Mouse (Mus musculus): Measurements from ENCODE around the gene Ccdc160.

The Ccdc160 gene

DNA sequence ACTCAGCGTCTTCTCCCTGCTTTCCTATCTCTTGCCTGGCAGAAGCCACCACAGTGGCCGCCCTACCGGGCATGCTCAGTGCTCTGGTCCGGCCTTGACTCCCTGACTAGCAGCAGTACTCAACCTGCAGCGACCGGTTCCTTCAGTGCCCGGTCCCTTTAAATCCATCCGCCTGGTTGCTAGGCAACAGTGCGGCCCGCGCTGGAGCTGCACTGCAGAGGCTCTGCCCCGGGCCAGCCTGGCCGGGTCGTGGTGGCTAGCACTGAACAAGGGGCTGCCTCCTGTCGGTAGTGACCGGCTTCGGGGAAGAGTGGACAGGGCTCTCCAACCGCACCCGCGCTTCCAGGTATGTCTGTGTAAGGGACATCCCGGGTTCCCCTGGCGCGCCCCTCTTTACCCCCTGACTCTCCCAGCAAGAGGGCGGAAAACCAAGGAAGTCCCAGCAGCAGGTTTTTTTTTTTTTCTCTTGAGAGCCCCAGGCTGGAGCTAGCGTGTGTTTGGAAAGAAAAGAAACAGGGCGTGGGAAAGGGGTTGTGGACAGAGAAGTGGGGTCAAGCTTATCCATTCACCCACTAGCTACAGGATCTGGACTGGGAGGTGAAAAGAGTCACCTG lies at the start of gene Ccdc160:
Gene Ccdc160, plus strand, starts transcription at position 221 of the 614 bp plus-strand sequence.
- DNase-seq (ENCODE audit: low read depth, low spot score) = peak; percentile 88

DNA sequence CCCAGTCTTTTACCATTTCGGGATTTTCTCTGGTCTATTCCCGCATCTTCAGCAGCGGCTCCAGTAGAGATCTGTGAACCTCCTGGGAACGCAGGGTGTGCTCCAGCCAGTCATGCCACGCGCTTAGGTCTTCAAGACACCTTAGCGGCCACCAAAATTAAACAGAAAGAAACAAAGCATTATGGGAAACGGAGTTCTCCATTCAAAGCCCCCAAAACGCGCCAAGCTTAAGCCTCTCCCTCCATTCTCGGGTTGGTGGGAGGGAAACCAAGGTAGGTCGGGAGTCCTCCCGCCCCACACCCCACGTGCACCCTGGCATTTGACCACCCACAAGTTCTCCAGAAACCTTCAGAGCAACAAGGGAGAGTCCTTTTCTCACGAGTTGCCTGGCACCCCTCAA lies 47.2 kb upstream of the Ccdc160 start:
- no peak for DNase-seq (ENCODE audit: low read depth, low spot score)

DNA sequence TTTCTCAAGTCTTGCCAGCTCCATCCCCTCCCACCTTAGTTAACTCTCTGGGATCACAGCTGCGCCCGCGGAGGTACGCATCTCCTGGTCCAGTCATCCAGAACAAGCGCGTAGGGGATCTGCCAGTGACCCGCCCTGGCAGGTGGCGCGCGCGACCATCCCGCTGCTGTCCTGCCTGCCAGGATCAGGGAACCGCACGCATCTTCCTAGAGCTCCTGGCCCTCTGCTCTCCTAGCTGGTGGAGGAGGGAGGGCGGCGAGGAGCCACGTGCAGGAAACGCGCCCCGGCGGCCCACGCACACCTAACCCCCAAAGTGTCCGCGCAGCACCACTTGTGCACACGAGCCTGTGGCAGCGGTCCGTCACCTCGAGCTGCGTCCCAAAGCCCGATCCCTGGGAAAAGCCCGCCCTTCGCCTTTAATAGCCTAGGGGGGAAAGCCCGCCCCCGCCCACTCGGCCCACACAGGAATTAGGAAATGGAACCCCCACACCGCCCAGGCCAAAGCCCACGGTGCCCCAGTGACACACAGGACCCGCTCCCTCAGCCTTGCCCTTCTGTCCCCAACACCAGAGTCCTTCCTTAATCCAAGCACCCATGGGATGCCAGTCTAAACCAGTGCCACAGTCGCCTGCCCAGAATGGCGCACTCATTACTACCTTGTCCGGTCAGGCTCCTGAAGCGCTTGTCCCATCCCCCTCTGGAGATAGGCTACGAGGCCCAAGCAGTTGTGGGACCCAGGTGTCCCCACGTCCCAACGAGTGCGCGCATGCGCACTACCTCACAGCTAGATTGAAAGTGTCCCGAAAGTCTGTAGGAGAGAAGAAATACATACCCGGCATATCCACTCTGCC lies 46.6 kb upstream of the Ccdc160 start:
- DNase-seq (ENCODE audit: low read depth, low spot score) = no peak

DNA sequence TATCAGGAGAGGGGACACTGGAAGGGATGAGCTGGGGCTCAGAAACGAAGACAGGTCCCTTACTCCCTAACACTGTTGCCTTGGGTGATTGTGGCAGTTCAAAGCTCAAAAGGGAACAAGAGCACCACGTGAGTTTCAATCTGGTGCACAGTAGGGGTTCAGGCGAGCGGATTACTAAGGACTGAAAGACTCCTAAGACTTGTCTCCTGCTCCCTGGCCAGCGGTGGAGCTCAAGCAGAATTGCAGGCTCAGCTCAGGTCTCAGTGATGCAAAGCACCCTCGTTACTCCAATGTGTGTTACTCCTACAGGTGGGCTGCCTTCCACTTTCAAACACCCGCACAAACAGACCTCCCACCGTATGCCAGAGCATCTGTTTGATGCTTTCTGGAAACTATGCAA lies 45.5 kb upstream of the Ccdc160 start:
- no peak for DNase-seq (ENCODE audit: low read depth, low spot score)

DNA sequence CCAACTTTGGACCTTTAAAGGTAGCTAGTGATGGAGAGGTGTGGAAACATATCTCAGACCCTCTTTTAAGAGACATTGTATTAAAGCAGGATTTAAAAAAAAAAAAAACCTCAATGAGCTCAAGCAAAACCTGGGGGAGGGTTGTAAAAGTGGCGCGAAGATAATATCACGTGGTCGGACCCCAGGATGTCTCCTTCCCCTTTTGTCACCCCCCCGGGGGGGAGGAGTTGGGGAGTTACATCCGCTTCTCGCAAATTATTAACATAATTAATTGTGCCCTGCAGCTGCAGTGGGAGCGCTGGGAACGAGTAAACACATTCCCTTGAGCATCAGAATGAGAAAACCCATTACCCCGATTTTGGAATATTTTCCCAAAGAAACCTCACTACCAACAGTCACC lies 45.1 kb upstream of the Ccdc160 start:
- DNase-seq (ENCODE audit: low read depth, low spot score) = no peak

DNA sequence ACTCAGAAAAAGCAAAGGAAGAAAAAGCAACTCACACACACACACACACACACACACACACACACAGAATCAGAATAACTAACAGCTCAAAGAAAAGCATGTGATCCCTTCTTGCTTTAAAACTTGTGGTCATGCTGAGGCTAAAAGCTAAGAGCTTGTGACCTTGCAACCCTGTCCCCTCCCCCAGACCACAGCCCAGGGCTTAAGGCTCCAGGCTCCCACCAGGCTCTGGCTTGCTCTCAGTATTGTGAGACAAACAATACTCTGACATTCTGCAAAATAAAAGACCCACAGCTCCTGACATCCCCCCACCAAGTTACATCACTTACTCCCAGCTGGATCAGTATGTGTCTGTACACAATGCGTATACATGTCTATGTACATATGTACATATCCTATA lies 44.2 kb upstream of the Ccdc160 start:
- no peak for DNase-seq (ENCODE audit: low read depth, low spot score)

DNA sequence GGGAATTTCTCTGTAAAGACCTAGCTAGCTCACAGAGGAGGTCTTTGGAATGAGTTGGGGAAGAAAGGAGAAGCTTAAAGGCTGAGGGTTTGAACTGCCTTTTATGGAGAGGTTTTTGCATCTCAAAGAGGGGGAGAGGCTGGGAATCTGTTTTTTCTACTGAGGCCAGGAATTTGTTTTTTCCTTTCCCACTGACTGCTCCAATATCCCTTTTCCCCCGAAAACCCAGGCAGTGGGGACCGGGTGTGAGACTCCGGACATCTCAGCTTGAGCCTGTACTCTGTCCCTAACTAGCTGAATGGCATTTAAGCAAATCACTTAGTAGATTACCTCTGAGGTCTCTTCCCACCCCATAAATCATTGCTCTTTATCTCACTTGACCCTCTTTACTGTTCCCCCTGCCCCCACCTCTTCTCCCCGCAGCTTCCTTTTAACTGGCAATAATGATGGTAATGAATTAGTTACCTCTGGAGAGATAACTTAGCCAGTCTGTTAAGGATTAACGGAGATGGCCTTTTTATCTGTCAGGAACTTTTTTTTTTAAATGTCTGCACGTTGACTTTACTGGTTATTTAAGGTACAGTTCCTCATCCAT lies 37.4 kb upstream of the Ccdc160 start:
- no peak for DNase-seq (ENCODE audit: low read depth, low spot score)

DNA sequence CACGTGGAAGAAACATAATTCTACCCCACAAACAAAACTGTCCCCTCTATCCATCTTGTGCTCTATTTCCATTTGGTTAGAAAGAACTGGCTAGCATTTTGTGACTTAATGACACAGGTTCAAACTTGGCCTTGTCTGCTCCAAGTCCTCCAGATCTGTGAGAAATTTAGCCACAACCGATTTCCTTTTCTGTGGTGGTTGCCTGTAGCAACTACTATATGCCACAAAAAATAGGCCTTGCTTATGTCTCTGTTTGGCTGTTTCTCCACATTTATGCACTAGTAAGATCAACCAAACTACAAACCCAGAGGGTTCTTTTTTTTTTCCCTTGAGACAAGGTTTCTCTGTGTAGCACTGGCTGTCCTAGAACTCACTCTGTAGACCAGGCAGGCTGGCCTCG lies 33.8 kb upstream of the Ccdc160 start:
- DNase-seq (ENCODE audit: low read depth, low spot score) = no peak

DNA sequence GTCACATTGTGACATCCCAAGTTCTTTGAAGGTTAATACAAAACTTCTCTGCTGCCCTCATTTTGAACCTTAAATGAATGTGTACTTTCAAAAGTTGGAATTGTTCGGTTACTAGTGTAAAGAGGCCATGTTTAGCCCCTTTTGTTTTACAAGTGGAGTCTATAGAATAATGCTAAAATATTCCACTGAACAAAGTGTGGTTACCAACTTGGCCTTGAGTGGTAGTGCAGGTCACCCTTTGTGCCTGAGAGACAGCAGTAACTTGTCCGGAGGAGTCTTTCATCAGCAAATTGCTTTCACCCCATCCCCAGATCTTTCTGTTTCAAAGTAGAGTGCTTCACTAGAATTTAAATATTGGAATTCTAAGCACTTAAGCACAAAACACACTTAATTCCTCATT lies 31.8 kb upstream of the Ccdc160 start:
- no peak for DNase-seq (ENCODE audit: low read depth, low spot score)

DNA sequence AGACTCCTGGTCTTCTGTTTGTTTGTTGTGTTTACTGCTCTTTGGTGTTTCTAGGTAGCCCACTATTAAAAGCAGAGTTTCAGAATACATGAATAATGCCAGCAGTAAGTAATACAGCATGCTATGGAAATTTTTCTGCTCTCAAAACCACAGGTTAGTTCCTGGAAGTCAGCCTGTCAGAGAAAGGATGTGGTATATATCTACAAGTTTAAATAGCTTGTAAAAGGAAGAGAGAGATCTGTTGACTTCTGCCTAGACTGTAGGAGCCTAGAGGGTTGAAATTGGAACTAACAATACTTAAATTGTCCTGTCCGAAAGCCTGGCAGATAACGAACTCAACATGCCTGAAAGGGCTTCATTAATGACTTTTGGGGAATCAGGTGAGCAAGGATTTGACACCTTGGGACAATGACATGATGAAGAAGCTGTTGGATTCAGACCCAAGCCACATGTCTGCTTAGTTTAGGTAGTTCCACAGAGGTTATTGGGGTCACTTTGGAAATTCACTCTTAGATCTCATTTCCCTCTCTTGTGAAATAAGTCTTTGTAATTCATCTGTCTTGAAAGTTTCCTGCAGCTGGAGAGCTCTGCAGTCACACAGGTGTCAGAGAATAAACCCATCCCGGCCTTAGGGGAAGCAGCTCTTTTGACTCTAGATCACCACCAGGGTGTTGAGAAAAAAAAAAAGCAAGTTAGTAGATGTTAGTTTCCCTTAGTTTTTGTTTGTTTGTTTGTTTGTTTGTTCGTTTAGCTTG lies 30.6 kb upstream of the Ccdc160 start:
- DNase-seq (ENCODE audit: low read depth, low spot score) = no peak

DNA sequence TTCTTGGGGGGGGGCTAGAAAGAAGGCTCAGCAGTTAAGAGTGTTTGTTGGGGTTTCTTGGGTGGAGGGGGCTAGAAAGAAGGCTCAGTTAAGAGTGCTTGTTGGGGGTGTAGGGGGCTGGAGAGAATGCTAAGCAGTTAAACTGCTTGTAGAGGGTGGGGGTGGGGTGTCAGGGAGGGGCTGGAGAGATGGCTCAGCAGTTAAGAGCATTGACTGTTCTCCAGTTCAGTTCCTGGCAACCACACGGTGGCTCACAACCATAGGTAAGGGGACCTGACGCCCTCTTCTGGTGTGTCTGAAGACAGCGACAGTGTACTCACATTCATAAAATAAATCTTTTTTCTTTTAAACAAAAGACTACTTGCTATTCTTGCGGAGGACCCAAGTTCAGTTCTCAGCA lies 28.8 kb upstream of the Ccdc160 start:
- DNase-seq (ENCODE audit: low read depth, low spot score) = no peak

DNA sequence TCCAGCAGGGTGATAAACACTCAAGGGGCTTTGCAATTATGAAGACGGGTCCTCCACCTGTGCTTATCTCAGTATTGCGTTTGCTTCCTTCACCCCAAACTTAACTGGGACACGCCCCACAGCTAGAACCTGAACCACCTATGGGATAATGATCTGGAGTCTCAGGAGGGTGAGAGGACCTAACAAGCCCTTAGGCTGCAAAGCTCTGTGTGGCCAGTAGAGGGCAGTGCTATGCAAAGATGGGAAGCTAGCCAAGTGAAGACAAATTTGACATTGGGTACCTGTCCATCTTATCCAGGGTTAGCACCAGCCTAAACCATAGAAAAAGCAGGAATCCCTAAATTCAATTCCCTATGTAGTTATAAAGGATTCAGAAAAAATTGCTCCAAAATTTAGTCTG lies 15.0 kb upstream of the Ccdc160 start:
- peak; percentile 34 for DNase-seq (ENCODE audit: low read depth, low spot score)

DNA sequence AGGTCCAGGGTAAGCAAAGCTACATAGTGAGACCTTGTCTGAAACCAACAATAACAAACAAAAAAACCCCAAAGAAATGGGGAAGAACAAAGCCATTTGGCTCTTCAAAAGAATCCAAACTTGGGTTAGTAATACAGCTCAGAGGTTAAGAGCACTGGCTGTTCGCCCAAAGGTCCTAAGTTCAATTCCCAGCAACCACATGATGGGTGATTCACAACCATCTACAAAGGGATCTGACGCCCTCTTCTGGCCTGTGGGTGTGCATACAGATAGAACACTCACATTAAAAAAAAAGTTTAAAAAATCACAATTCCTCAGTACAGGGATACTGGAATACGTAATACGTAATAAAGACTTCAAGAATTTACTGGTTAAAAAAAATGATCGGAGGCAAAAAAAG lies 13.3 kb upstream of the Ccdc160 start:
- DNase-seq (ENCODE audit: low read depth, low spot score) = no peak

DNA sequence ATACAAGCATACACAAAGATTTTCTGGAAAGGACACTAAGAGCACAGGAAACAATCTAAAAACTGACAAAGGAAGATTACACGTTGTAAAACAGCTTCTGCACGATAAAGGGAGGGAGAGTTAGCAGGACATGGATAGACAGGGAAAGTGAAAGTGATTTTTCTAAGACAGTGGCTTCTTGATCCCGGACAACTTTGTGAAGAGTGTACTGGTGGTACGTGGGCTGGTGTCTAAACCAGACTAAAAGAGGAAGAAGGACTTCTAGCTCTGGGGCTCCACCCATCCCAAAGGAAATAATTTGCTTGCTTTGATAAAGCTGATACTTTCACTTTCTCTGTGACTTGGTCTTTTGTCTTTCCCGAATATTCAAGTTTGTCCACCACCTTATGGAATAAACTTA lies 7.1 kb upstream of the Ccdc160 start:
- no peak for DNase-seq (ENCODE audit: low read depth, low spot score)

DNA sequence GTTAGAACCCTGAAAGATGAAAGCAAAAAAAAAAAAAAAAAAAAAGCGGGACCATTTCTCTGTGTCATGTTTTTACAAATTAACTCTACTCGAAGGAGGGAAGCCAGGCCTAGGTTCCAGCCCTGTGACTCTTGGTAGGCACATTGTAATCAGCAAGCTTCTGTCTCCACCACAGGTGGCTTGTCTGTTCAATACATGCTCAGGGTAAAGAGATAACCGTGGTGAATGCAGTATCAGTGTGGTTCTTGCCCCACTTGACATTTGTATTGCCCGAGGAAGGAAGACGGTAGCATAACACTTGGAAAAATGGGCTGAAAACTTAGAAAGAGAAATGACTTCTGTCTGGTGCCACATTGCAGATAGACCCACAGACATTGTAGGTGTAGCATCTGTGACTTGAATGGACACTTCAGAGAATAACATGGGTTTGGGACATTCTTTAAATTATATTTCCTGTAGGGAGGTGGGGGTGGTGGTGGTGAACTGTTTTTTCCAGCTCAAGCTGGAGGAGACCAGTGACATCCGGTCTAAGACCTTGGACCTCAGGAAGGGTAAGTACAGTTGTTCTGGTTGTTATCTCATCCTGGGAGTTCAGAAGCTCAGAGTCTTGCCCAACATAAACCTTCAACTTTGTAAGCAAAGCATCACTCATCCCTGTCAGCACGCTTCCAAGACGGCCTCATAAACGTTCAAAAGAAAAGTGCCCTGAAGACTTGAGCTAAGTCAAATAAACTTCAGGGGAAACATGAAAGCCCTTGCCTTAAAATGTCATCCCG lies 1.1 kb downstream of the Ccdc160 start:
- DNase-seq (ENCODE audit: low read depth, low spot score) = no peak

DNA sequence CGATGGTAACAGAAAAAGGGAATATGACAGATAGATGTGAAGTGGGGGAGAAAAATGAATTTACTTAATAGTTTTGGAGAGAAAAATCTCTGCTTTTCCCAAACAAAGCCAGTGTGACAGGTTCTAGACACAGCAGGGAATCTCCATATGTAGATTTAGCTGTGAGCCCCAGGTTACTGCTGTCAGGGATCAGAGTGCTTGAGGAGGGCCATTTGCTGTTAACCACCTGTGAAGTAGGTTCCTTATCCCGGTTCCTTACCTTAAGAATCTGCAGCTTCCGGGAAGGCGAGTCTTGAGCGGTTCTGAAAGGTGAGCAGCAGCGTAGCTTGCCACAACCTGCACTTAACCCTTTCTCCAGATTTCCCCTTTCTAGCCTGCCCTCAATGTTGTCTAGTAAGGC lies 1.9 kb downstream of the Ccdc160 start:
- DNase-seq (ENCODE audit: low read depth, low spot score) = no peak

DNA sequence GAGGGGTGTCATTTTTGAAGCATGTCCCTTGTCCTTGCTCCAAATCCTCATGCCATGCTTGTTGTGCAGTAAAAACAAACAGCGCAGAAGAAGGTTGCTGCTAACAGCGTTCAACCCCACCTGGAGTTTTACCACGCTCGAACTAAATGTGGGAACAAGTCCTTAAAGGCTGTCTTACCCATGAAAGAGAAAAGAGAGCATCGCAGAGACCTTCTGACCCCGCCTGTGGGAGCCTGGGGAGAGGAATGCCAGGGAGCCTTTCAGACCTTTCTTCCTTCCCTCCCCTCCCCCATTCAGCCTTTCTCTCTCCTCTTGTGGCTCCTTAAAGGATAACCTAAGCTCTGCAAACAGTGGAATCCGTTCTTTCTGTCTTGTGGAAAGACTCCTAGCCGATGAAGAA lies 4.8 kb downstream of the Ccdc160 start:
- peak; percentile 41 for DNase-seq (ENCODE audit: low read depth, low spot score)

DNA sequence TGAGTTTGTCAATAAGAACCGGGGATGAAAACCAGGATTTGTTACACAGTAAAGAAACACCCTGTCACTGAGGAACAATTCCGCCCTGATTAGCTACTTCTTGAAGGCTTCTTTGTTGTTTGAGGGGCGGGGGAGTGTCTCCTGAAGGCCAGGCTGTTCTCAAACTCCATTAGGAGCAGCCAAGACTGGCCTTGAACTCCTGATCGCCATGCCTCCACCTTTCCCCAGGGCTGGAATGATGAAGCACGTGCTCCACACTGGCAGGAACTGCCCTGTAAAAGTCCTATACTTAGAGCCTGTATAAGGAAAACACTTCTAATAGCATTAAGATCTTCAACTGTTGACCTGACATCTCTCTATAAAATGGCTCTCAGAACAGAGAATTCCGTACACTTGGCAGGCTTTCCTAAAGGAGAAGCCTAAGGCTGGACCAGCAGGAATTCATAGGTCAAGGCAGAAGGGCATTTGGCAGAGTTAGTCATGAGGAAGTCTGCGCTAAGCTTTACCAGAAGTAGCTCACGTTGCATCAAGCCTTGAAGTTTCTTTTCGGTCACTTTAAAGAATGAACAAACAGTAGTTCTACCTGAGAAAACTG lies 6.1 kb downstream of the Ccdc160 start:
- DNase-seq (ENCODE audit: low read depth, low spot score) = no peak

DNA sequence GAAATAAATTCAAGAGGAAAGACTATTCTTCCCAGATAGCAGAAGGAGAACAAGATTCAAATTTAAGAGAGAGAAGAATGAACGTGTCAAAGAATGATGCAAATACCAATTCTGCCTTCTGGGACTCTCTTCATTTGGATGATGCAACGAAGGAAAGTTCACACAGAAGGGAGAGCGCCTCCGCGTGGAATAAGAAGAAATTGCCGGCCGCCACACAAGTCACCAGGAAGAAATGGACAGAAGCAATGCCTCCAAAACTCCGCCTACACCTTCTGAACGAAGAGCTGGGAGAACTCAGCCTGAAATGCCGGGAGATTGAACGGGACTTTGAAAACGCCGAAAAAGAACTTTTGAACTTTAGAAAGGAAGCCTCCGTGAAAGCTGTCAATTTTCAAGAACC lies 7.3 kb downstream of the Ccdc160 start:
- no peak for DNase-seq (ENCODE audit: low read depth, low spot score)

DNA sequence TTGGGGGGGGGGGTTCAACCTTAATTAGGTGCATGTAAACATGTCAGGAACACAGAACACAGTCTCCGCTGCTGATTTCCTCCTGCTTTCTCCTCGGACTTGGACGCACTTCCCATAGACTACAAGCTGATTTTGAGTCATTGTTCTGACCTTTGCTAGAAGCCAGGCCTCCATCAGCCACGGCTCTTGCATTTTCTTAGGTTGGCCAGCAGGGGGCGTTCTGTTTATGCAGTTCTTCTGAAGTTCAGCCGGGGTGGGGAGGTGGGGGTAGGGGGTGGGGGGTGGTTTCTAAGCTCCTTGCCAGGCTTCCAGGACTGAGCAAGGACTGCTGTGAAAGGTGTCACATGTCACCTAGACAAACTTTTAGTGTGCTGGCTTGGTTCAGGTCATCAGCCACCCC lies 8.6 kb downstream of the Ccdc160 start:
- no peak for DNase-seq (ENCODE audit: low read depth, low spot score)

DNA sequence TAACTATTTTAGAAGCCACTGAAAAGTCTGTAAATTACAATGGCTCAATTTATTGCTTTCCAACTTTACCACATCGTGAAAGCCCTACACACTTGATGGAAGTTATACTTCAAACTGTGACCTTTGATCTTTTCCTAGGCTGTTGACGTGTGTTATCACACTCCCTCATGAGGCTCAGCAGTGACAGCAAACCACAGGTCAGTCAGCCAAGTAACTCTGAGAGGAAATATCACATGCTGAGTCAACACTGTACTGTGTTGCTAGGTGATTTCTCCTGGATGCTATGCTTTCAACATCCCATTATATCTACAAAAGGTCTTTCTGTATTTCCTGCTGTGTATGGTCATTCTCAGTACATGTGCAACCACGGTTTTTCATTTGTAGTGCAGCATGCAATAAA lies 28.3 kb downstream of the Ccdc160 start:
- DNase-seq (ENCODE audit: low read depth, low spot score) = no peak
